Mouse (Mus musculus): Measurements from ENCODE around the gene Cited2. TPM values are rescaled to one million over a fixed set of nuclear protein-coding genes. Genes with fewer than 3 reads are reported as not detected.

Cited2 gene
- total RNA-seq, 2 experiments from 2014 or later, result 145 to 155 TPM

Other genes starting within 250 kb of the Cited2 start
- gene Txlnb, start 73.0 kb downstream of the Cited2 start, total RNA-seq (2021), result 1 to 10 TPM; 1.7 to 3.2 TPM
- gene Heca, start 224.8 kb downstream of the Cited2 start, total RNA-seq (2021), result 10 to 100 TPM; 45.7 to 48.6 TPM

All from adrenal gland, postnatal 4 days (tissue).